Mouse (Mus musculus): ENCODE measurements around the gene Hacl1. TPM values are rescaled to one million over a fixed set of nuclear protein-coding genes. Genes with fewer than 3 reads are reported as not detected.
A peak's percentile ranks its signal among the peaks of the same experiment; 100 is the strongest.

Hacl1 gene
- polyA plus RNA-seq, 1 experiment from 2014 or later: 13.4 TPM

DNA sequence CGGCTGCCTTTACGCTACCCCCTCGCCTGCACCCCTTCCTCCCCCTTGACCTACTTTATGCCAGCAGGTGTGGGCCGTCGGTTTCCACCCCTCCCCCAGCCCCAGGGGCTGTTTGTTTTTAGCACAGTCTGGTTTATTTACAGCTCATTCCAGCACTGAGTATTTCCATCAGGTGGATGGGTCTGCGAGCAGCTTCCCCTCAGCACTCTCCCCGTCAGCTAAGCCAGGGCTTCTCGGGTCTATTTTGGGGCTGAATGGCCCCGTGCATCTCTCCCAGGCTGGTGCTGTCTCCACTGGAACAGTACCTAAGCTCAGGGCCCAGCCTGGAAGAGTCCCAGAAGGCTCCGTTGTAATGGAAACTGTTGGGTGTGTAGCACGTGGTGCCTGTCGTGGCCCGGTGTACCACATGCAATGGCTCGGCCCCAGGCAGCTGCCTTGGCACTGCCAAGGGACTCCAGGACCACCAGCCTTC lies 85.1 kb downstream of the Hacl1 start:
- peaks cover 2% of the 10 kb centered on the region; the same call in 1 of the 2 replicates for H3K4me1 ChIP-seq (ENCODE audit: control insufficient read depth, insufficient read depth, low read length)
- 62% methylated on average over 14 of the region's 14 CpGs for WGBS
- ATAC-seq (ENCODE audit: low read depth) (0 out of 2 replicates have a peak, but pooled peaks have one; percentile 57), DNase-seq (ENCODE audit: low spot score) (peak; percentile 16)
- H3K36me3 ChIP-seq (ENCODE audit: control insufficient read depth, insufficient read depth, low read length): no peaks in the 10 kb centered on the region
- no peak overlapping the region for H3K4me3 ChIP-seq (ENCODE audit: low read depth, low read length)
- H3K9me3 ChIP-seq (ENCODE audit: control insufficient read depth, low read length): no peaks in the 10 kb centered on the region
- no peaks in the 10 kb centered on the region for H3K27me3 ChIP-seq (replicated peaks; ENCODE audit: control insufficient read depth, insufficient read depth, low read length)
- no peak overlapping the region for H3K9ac ChIP-seq (ENCODE audit: low read depth, low read length)
- no peak overlapping the region for H3K4me2 ChIP-seq (ENCODE audit: low read depth, low read length)
- no peak overlapping the region for H3K27ac ChIP-seq (replicated peaks; ENCODE audit: low read depth, low read length)

DNA sequence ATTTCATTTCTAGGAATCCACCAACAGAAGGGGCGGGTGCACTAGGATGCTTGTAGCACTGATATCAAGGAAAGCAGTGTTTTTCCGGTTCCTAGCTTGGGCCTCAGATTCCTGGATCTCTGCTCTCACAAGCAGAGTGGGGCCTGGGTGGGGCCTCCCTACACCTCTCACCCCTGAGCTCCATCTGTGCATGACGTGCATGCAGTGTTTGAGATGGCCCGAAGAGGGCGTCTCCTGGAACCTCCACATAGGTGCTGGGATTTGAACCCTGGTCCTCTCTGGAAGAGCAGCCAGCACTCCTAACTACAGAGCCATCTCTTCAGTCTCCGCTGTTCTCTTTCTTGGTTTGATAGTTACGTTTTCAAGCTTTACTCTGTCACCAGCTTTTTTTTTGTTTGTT lies 86.1 kb downstream of the Hacl1 start:
- Histone ChIP-seq H3K9me3 (ENCODE audit: control insufficient read depth, low read length) (no peaks in the 10 kb centered on the region), H3K4me2 (ENCODE audit: low read depth, low read length) (no peak overlapping the region), H3K27me3 (replicated peaks; ENCODE audit: control insufficient read depth, insufficient read depth, low read length) (no peaks in the 10 kb centered on the region), H3K36me3 (ENCODE audit: control insufficient read depth, insufficient read depth, low read length) (no peaks in the 10 kb centered on the region), H3K4me3 (ENCODE audit: low read depth, low read length) (no peak overlapping the region), H3K9ac (ENCODE audit: low read depth, low read length) (no peak overlapping the region), H3K27ac (replicated peaks; ENCODE audit: low read depth, low read length) (no peak overlapping the region), H3K4me1 (ENCODE audit: control insufficient read depth, insufficient read depth, low read length) (no peaks in the 10 kb centered on the region)
- ATAC-seq (ENCODE audit: low read depth) (no peak), DNase-seq (ENCODE audit: low spot score) (no peak)
- WGBS: 88% methylated on average over 7 of the region's 7 CpGs

Other genes with a start within 250 kb of the Hacl1 start
- 19.7 and 24.1 TPM in 2 replicates for gene Sh3bp5, start 205.2 kb downstream of the Hacl1 start, polyA plus RNA-seq (2014; fragmentation: Nextera tagmentation; extraction: Ambion mirVana)
- 22.6 and 22.9 TPM in 2 replicates for gene Eaf1, start 146.9 kb downstream of the Hacl1 start, polyA plus RNA-seq (2014; fragmentation: Nextera tagmentation; extraction: Ambion mirVana)
- gene Mettl6, start 146.2 kb downstream of the Hacl1 start, polyA plus RNA-seq (2014; fragmentation: Nextera tagmentation; extraction: Ambion mirVana): 54.0 and 58.6 TPM in 2 replicates
- gene Colq, start 49.9 kb downstream of the Hacl1 start, polyA plus RNA-seq (2014; fragmentation: Nextera tagmentation; extraction: Ambion mirVana): 6.2 and 7.8 TPM in 2 replicates
- 0.47 and 0.84 TPM in 2 replicates for gene Gm49387, start 408 bp downstream of the Hacl1 start, polyA plus RNA-seq (2014; fragmentation: Nextera tagmentation; extraction: Ambion mirVana)
- gene Btd, start 258 bp downstream of the Hacl1 start, polyA plus RNA-seq (2014; fragmentation: Nextera tagmentation; extraction: Ambion mirVana): 30.3 and 37.0 TPM in 2 replicates
- 11.9 and 13.2 TPM in 2 replicates for gene Ankrd28, start 189.4 kb upstream of the Hacl1 start, polyA plus RNA-seq (2014; fragmentation: Nextera tagmentation; extraction: Ambion mirVana)

Measured in embryonic facial prominence, embryonic 14.5 days (tissue).